Mouse (Mus musculus) urinary bladder, postnatal 25 days (tissue): ENCODE measurements at regions not wholly inside any gene's neighbourhood (a gene's known extent, or its start where the extent isn't known, plus 50 kb on each side); places are given as distances from the start of the nearest gene placed in this dataset.

Experiments used
- DNase-seq: peaks from one replicate; pipeline ENCODE4 v3.0.0; 2022; ENCODE audit warnings: low spot score

- DNase-seq = no peak
These were observed 98.7 kb downstream of the 4930505A04Rik start for GRCm38 (mm10) chr11:30372924-30373323.

DNA sequence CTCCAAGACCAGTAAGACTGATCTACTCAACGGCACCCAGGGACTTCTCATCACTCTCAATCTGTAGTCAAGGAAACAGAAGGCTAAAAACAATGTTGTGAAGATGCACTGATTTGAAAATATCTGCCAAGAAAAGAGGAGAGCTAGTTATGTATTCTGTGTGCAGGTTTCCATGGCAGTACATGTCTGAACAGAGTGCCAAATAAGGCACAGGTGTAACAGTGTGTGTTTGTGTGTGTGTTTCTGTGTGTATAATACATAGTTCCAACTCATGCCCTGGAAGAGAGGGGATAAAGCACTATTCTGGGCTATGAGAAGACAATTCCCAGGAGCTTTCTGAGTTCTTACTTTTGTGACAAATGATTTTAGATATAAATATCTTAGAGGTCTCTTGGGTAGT is 99.7 kb downstream of the 4930505A04Rik start:
- no peak for DNase-seq

DNA sequence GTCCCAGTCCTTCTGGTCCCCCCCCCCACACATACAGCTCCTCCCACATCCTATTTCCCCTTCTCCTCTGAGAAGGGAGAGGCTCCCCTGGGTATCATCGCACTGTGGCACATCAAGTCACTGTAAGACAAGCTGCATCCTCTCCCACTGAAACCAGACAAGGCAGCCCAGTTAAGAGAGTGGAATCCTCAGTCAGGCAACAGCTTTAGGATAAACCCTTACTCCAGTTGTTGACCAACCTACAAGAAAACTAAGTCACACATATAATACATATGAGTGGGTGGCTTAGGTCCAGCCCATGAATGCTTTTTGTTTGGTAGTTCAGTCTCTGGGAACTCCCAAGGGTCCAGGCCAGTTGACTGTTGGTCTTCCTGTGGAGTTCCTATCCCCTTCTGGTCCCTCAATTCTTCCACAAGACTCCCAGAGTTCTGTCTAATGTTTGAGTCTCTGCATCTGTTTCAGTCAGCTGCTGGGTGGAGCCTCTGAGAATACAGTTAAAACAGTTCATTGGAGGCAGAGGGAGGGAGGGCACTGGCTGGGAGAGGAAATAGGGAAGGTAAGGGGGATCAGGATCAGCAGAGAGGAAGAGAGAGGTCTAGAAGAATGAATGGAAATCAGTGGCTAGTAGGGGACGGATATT is 101.7 kb upstream of the Sptbn1 start:
- no peak for DNase-seq

GRCm38 (mm10) chr11:30367373-30368225 is 99.6 kb upstream of the Sptbn1 start:
- no peak for DNase-seq

DNA sequence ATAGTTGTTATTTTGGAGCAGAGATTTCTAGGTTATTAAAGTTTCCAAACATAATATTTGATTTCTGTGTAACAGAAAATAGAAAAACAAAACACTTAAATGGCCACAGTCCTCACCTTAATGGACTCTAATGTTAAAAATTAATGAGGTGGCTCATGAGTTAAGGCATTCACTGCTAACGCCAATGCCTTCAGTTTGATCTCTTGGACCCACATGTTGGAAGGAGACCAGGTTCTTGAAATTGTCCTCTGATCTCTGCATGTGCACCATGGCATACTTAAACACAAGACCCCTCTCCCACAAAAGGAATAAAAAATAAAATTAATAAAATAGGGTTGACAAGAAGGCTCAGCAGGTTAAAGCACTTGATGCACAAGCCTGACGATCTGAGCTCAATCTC is 98.5 kb upstream of the Sptbn1 start:
- DNase-seq = no peak

GRCm38 (mm10) chr11:30364993-30365392 is 97.0 kb upstream of the Sptbn1 start:
- DNase-seq = no peak

DNA sequence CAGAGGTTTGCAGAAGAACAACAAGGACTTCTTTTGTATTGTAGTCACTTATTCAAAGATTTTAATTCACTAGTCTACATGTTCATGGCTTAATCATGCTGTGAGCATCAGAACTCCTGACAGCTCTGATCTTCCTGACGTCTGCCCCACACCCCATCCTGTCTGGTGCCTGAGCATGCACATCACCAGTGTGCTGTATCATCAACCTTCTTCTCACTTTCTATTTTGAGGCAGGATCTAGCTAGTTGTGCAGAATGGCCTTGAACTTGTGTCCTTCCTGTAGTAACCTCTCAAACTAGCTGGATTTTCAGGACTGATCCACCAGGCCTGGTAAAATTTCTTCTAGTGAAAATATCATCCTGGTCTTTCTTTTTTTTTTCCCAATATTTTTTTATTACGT is 96.6 kb upstream of the Sptbn1 start:
- DNase-seq = no peak

- DNase-seq = no peak
These were observed 90.2 kb upstream of the Sptbn1 start for GRCm38 (mm10) chr11:30358196-30358595.

- no peak for DNase-seq
These were observed 87.4 kb upstream of the Sptbn1 start for GRCm38 (mm10) chr11:30355356-30355755.

DNA sequence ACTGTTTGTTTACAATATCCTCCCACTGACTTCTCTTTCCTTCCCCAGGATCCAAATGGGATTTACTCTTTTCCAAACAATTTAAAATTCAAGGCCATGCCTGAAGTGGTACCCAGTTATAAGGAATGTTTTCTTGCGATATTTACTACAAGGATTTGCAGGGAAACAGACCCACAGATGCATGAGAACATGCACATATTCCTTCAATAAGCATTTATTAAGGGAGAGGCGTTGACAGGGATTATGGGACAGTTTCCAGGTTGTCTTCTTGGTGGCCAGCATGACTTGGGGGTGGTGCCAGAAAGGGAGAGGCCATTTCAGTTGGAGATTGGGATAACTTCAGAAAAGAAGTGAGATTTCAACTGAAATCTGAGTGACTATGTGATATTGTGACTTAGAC is 58.4 kb upstream of the Sptbn1 start:
- peak; percentile 5 for DNase-seq
